Mouse (Mus musculus) CH12.LX (cell line): Measurements from ENCODE around the gene 1700013G24Rik. TPM values are rescaled to one million over a fixed set of nuclear protein-coding genes. Genes with fewer than 3 reads are reported as not detected.

Source experiments
- DNase-seq: peaks from one replicate; pipeline ENCODE4 v3.0.0-alpha.2; 2013; ENCODE audit errors: extremely low read depth
- H3K27ac ChIP-seq: 2 replicates; pipeline ENCODE4 v1.5.1; 2012; ENCODE audit warnings: low read depth, mild to moderate bottlenecking, control low read depth, moderate library complexity; ENCODE audit not compliant: insufficient read depth
- H3K27me3 ChIP-seq: replicated peaks from 2 replicates; pipeline ENCODE3; 2012; ENCODE audit warnings: inconsistent platforms
- H3K36me3 ChIP-seq, 2 experiments: replicated peaks in 1 of 2; 2 replicates each; pipeline versions ENCODE3 to v1.6.1; 2012; ENCODE audit warnings: inconsistent platforms in 1 of 2, low read length in 1 of 2, mild to moderate bottlenecking in 1 of 2, mixed read lengths in 1 of 2, moderate library complexity in 1 of 2; ENCODE audit not compliant: control insufficient read depth in 1 of 2, insufficient read depth in 1 of 2
- H3K4me1 ChIP-seq, 2 experiments: 2 replicates each; pipeline ENCODE4 v1.6.1; 2012; ENCODE audit warnings: inconsistent platforms in 1 of 2, moderate library complexity in 1 of 2; ENCODE audit not compliant: insufficient read depth in 2 of 2, control insufficient read depth in 1 of 2
- H3K4me2 ChIP-seq: 2 replicates; pipeline ENCODE4 v1.6.1; 2012; ENCODE audit warnings: low read depth, mild to moderate bottlenecking, control low read depth; ENCODE audit not compliant: poor library complexity, insufficient read depth, severe bottlenecking
- H3K4me3 ChIP-seq, 3 experiments: fragments of 150-350 bp in 1 of 3; sonication (generic) in 1 of 3; replicated peaks in 1 of 3; 2 replicates each; pipeline versions ENCODE3 to v1.5.1; 2011 to 2012; ENCODE audit warnings: low read depth in 2 of 3, low read length in 2 of 3, mild to moderate bottlenecking in 2 of 3, moderate library complexity in 2 of 3, control low read depth in 1 of 3, improper control_type of control experiment in 1 of 3, inconsistent platforms in 1 of 3, mixed read lengths in 1 of 3; ENCODE audit not compliant: poor library complexity in 1 of 3
- H3K79me2 ChIP-seq: replicated peaks from 2 replicates; pipeline ENCODE4 v1.6.1; 2012; ENCODE audit warnings: mild to moderate bottlenecking, moderate library complexity; ENCODE audit not compliant: control insufficient read depth, poor library complexity, insufficient read depth, severe bottlenecking; ENCODE audit errors: extremely low read depth
- H3K9ac ChIP-seq: 2 replicates; pipeline ENCODE4 v1.6.1; 2012; ENCODE audit warnings: low read depth, mild to moderate bottlenecking, control low read depth, moderate library complexity; ENCODE audit not compliant: insufficient read depth
- H3K9me3 ChIP-seq: replicated peaks from 2 replicates; pipeline ENCODE3; 2012; ENCODE audit warnings: low read length, inconsistent platforms, mixed read lengths
- CHD1 ChIP-seq: IDR thresholded peaks from 2 replicates; pipeline ENCODE4 v1.6.1; 2012; ENCODE audit warnings: low read depth, low read length, improper control_type of control experiment, inconsistent platforms
- CTCF ChIP-seq, 2 experiments: IDR thresholded peaks in 1 of 2; conservative IDR thresholded peaks in 1 of 2; 2 replicates each; pipeline ENCODE4 v1.5.1; 2011 to 2012; ENCODE audit warnings: low read depth in 2 of 2, low read length in 2 of 2, improper control_type of control experiment in 1 of 2, inconsistent platforms in 1 of 2, mild to moderate bottlenecking in 1 of 2, moderate library complexity in 1 of 2
- ETS1 ChIP-seq: conservative IDR thresholded peaks from 2 replicates; pipeline ENCODE4 v1.6.1; 2012; ENCODE audit warnings: low read depth, mild to moderate bottlenecking, inconsistent platforms, low read length, improper control_type of control experiment, moderate library complexity
- GABPA ChIP-seq: IDR thresholded peaks from 2 replicates; pipeline ENCODE4 v1.6.1; 2012; ENCODE audit warnings: low read depth, low read length, improper control_type of control experiment, inconsistent platforms; ENCODE audit not compliant: insufficient replicate concordance
- HCFC1 ChIP-seq: IDR thresholded peaks from 2 replicates; pipeline ENCODE4 v1.6.1; 2012; ENCODE audit warnings: low read depth, mild to moderate bottlenecking, inconsistent platforms, low read length, improper control_type of control experiment
- IRF4 ChIP-seq: IDR thresholded peaks from 2 replicates; pipeline ENCODE4 v1.6.1; 2014; ENCODE audit warnings: low read depth, mild to moderate bottlenecking, inconsistent platforms, low read length, improper control_type of control experiment
- KAT2A ChIP-seq: IDR thresholded peaks from 2 replicates; pipeline ENCODE4 v1.6.1; 2012; ENCODE audit warnings: low read length, improper control_type of control experiment, inconsistent platforms; ENCODE audit not compliant: insufficient replicate concordance
- MAFK ChIP-seq: IDR thresholded peaks from 2 replicates; pipeline ENCODE4 v1.6.1; 2011; ENCODE audit warnings: low read length, improper control_type of control experiment; ENCODE audit not compliant: insufficient replicate concordance
- MAX ChIP-seq: IDR thresholded peaks from 2 replicates; pipeline ENCODE4 v1.6.1; 2011; ENCODE audit warnings: low read length, improper control_type of control experiment
- MYC ChIP-seq: IDR thresholded peaks from 2 replicates; pipeline ENCODE4 v1.6.1; 2011; ENCODE audit warnings: low read depth, mild to moderate bottlenecking, improper control_type of control experiment, low read length
- NRF1 ChIP-seq: IDR thresholded peaks from 2 replicates; pipeline ENCODE4 v1.6.1; 2014; ENCODE audit warnings: low read depth, mild to moderate bottlenecking, inconsistent platforms, low read length, improper control_type of control experiment, moderate library complexity
- PAX5 ChIP-seq: IDR thresholded peaks from 2 replicates; pipeline ENCODE4 v1.6.1; 2012; ENCODE audit warnings: low read length, inconsistent platforms, mixed read lengths
- POLR2A ChIP-seq: IDR thresholded peaks from 2 replicates; pipeline ENCODE4 v1.6.1; 2011; ENCODE audit warnings: low read depth, mild to moderate bottlenecking, improper control_type of control experiment, low read length
- POLR2AphosphoS2 ChIP-seq: IDR thresholded peaks from 2 replicates; pipeline ENCODE4 v1.6.1; 2011; ENCODE audit warnings: low read depth, low read length, improper control_type of control experiment
- RAD21 ChIP-seq: IDR thresholded peaks from 2 replicates; pipeline ENCODE4 v1.6.1; 2011; ENCODE audit warnings: low read depth, mild to moderate bottlenecking, low read length, improper control_type of control experiment, moderate library complexity
- RCOR1 ChIP-seq: conservative IDR thresholded peaks from 2 replicates; pipeline ENCODE4 v1.6.1; 2012; ENCODE audit warnings: low read depth, mild to moderate bottlenecking, inconsistent platforms, low read length, improper control_type of control experiment
- SMC3 ChIP-seq: IDR thresholded peaks from 2 replicates; pipeline ENCODE4 v1.6.1; 2011; ENCODE audit warnings: low read depth, low read length, improper control_type of control experiment
- TBP ChIP-seq: conservative IDR thresholded peaks from 2 replicates; pipeline ENCODE4 v1.6.1; 2011; ENCODE audit warnings: low read depth, low read length, improper control_type of control experiment
- UBTF ChIP-seq: IDR thresholded peaks from 2 replicates; pipeline ENCODE4 v1.6.1; 2012; ENCODE audit warnings: low read depth, mild to moderate bottlenecking, inconsistent platforms, low read length, improper control_type of control experiment, moderate library complexity
- USF1 ChIP-seq: IDR thresholded peaks from 2 replicates; pipeline ENCODE4 v1.6.1; 2014; ENCODE audit warnings: low read depth, mild to moderate bottlenecking, inconsistent platforms, low read length, improper control_type of control experiment
- USF2 ChIP-seq: conservative IDR thresholded peaks from 2 replicates; pipeline ENCODE4 v1.6.1; 2011; ENCODE audit warnings: low read depth, low read length, improper control_type of control experiment
- ZC3H11A ChIP-seq: IDR thresholded peaks from 2 replicates; pipeline ENCODE4 v1.6.1; 2012; ENCODE audit warnings: low read depth, mild to moderate bottlenecking, inconsistent platforms, low read length, improper control_type of control experiment
- ZMIZ1 ChIP-seq: IDR thresholded peaks from 2 replicates; pipeline ENCODE4 v1.6.1; 2012; ENCODE audit warnings: low read depth, mild to moderate bottlenecking, inconsistent platforms, low read length, improper control_type of control experiment
- ZNF384 ChIP-seq: IDR thresholded peaks from 2 replicates; pipeline ENCODE4 v1.6.1; 2012; ENCODE audit warnings: low read depth, low read length, improper control_type of control experiment, inconsistent platforms
- dilution Hi-C: fragments of 300-500 bp; cut with MboI; formaldehyde crosslinking; loops from 2 replicates; pipeline ENCODE4 v1.14.3; 2020; ENCODE audit warnings: low sequenced_read_pairs; ENCODE audit not compliant: extremely low pct_unique_long_range_greater_than_20kb, extremely low pct_ligation_motif_present
- in situ Hi-C: fragments of 300-500 bp; cut with MboI; formaldehyde crosslinking; loops from 3 replicates; pipeline ENCODE4 v1.14.3; 2019; ENCODE audit warnings: low sequenced_read_pairs, low pct_ligation_motif_present, low pct_unique_long_range_greater_than_20kb, mixed read lengths
- polyA plus RNA-seq: library from polyadenylated mRNA; unstranded; fragments of >175 nt; gene quantifications from 2 replicates; pipeline ENCODE4 v1.2.1, GENCODE M21; 2012; ENCODE audit warnings: low read depth; ENCODE audit not compliant: insufficient read length
- total RNA-seq, 2 experiments: library from RNA; depleted of rRNA; stranded (reverse); fragments of 300-350 nt in 1 of 2; fragments of >200 nt in 1 of 2; gene quantifications; 2 replicates each; pipeline ENCODE4 v1.2.3; 2012 to 2014

Gene 1700013G24Rik
- total RNA-seq (2012; rRNA removed) (not detected in 2 replicates), total RNA-seq (2014; rRNA removed) (not detected in 2 replicates), polyA plus RNA-seq (not detected in 2 replicates)

DNA sequence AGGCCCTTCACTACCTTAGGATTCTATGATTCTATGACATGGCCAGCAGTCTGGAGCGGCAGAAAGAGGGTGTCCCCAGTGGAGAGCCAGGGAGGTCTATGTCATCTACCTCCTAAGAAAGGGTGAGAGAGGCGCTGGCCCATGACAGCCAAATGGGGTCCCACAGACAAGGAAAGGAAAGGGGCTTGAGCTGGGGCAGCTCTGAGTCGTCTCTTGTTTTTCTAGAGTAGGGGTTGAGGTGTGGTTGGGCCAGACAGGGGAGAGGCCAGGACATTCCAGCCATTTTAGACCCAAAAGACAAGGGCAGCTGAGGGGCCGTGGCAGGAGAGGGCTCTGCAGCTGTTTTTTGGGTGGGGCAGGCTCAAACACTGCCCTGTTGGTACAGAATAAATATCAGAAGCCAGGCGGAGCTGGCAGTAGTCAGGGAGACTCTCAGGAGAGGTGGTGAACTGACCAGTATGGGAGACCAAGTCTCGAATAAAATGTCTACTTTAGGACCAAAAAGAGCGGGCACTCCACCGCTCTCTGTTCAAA is at the start of gene 1700013G24Rik:
Gene 1700013G24Rik, plus strand, starts transcription at position 51 of the 534 bp plus-strand sequence.
- no peak for DNase-seq
- Histone ChIP-seq H3K9me3 (peaks cover 2% of the 10 kb centered on the region), H3K27ac (no peak within 1 kb of the TSS), H3K36me3 (no peaks in the 10 kb centered on the region), H3K4me2 (no peak within 1 kb of the TSS), H3K4me1 (peaks cover 16 to 27% of the 10 kb centered on the region in 2 experiments), H3K27me3 (no peaks in the 10 kb centered on the region), H3K9ac (no peak within 1 kb of the TSS), H3K4me3 (no peak within 1 kb of the TSS), H3K79me2 (no peaks in the 10 kb centered on the region)
- no peak for TF ChIP-seq ZMIZ1
- TF ChIP-seq KAT2A = no peak
- TF ChIP-seq SMC3 = no peak
- no peak for TF ChIP-seq USF1
- no peak for TF ChIP-seq ZNF384
- no peak for TF ChIP-seq PAX5
- in situ Hi-C loops = no loop called here
- dilution Hi-C loops = no loop called here

DNA sequence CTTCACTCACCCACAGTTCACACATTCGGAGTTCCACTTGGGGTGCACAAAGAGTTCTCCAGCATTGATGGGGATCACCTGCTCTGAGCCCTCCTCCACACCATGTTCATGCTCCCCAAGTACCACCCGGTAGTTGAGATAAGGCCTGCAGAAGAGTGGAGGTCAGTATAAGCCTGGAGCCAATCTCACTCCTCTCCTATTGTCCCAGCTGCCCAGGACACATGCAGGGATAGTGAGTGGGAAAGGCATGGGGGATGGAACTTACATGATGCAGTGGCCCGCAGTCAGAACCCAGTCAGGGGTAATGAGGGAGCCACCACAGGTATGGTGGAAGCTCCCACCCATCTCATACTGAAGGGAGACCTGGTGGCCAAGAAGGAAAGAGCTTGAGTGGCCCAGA is 47.5 kb upstream of the 1700013G24Rik start:
- dilution Hi-C loops = no loop called here
- Histone ChIP-seq H3K4me2 (no peak overlapping the region), H3K4me3 (no peak overlapping the region), H3K27me3 (peaks cover 43% of the 10 kb centered on the region), H3K4me1 (no peaks in the 10 kb centered on the region), H3K9ac (no peak overlapping the region), H3K9me3 (no peaks in the 10 kb centered on the region), H3K27ac (no peak overlapping the region), H3K36me3 (no peaks in the 10 kb centered on the region), H3K79me2 (no peaks in the 10 kb centered on the region)
- TF ChIP-seq ETS1 (no peak), RAD21 (no peak), RCOR1 (no peak), IRF4 (no peak), TBP (no peak), CHD1 (no peak), CTCF (conservative IDR thresholded peaks at IDR 0.05 in 1 of 2, IDR thresholded peaks at IDR 0.05 in 1 of 2; ENCODE audit: low read depth in 2 of 2, low read length in 2 of 2) (no peak), POLR2AphosphoS2 (no peak), USF2 (no peak), ZC3H11A (no peak), ZNF384 (no peak), GABPA (no peak), ZMIZ1 (no peak), NRF1 (no peak), MYC (no peak), MAFK (no peak), MAX (no peak), UBTF (no peak), HCFC1 (no peak), POLR2A (no peak)
- in situ Hi-C loops = no loop called here
- DNase-seq = no peak
